Mouse (Mus musculus) kidney, embryonic 15.5 days (tissue): ENCODE data around the gene Mrps23. TPM values are rescaled to one million over a fixed set of nuclear protein-coding genes. Genes with fewer than 3 reads are reported as not detected.

ENCODE experiments used
- ATAC-seq: fragments of 200-750 bp; cut with Nextera tagmentation; replicated peaks from 2 replicates; pipeline ENCODE4 v1.8.0; 2017; ENCODE audit warnings: moderate TSS enrichment; ENCODE audit not compliant: low FRiP score
- H3K27ac ChIP-seq: fragments of 300-500 bp; sonication (generic); 2 replicates; pipeline ENCODE4 v1.5.1; 2015; ENCODE audit warnings: mild to moderate bottlenecking, inconsistent platforms
- H3K27me3 ChIP-seq: fragments of 300-500 bp; sonication (generic); 2 replicates; pipeline ENCODE4 v1.6.1; 2015; ENCODE audit warnings: inconsistent platforms
- H3K36me3 ChIP-seq: fragments of 300-500 bp; sonication (generic); 2 replicates; pipeline ENCODE4 v1.6.1; 2015; ENCODE audit warnings: inconsistent platforms
- H3K4me1 ChIP-seq: fragments of 300-500 bp; sonication (generic); 2 replicates; pipeline ENCODE4 v1.6.1; 2015; ENCODE audit warnings: inconsistent platforms
- H3K4me2 ChIP-seq: fragments of 300-500 bp; sonication (generic); 2 replicates; pipeline ENCODE4 v1.6.1; 2015; ENCODE audit warnings: moderate library complexity, mild to moderate bottlenecking, inconsistent platforms
- H3K4me3 ChIP-seq: fragments of 300-500 bp; sonication (generic); replicated peaks from 2 replicates; pipeline ENCODE4 v1.5.1; 2015; ENCODE audit warnings: mild to moderate bottlenecking, inconsistent platforms
- H3K9ac ChIP-seq: fragments of 300-500 bp; sonication (generic); 2 replicates; pipeline ENCODE4 v1.6.1; 2015; ENCODE audit warnings: mild to moderate bottlenecking, inconsistent platforms
- H3K9me3 ChIP-seq: fragments of 300-500 bp; sonication (generic); replicated peaks from 2 replicates; pipeline ENCODE4 v1.6.1; 2016; ENCODE audit warnings: inconsistent platforms
- WGBS: fragments of 180-500 bp; shearing (Covaris S2); methylation state at CpG from one replicate; pipeline ENCODE4 v1.1.7; 2015; ENCODE audit warnings: mixed read lengths; 5-methylcytosine and 5-hydroxymethylcytosine counted together
- polyA plus RNA-seq: library from polyadenylated mRNA; unstranded; fragments of >200 nt; fragmentation: Nextera tagmentation; extraction: Ambion mirVana; gene quantifications from 2 replicates; pipeline ENCODE4 v1.2.1, GENCODE M21; 2015

Mrps23 gene
- polyA plus RNA-seq, 1 experiment from 2014 or later = 57.5 TPM

- H3K4me1 ChIP-seq = peaks cover 20% of the 10 kb centered on the region
- H3K27ac ChIP-seq = no peak overlapping the region
- no peak overlapping the region for H3K4me3 ChIP-seq
- no peaks in the 10 kb centered on the region for H3K9me3 ChIP-seq
- H3K9ac ChIP-seq = no peak overlapping the region
- no peaks in the 10 kb centered on the region for H3K27me3 ChIP-seq
- H3K4me2 ChIP-seq = peak overlapping the region; percentile 15; the same call in 1 of the 2 replicates
- no peak for ATAC-seq
- peaks cover 6% of the 10 kb centered on the region for H3K36me3 ChIP-seq
- 21% methylated on average over 10 of the region's 10 CpGs for WGBS
Measured at GRCm38 (mm10) chr11:88216231-88216685, 12.1 kb downstream of the Mrps23 start.

- Histone ChIP-seq H3K9ac (no peak overlapping the region), H3K36me3 (no peaks in the 10 kb centered on the region), H3K4me1 (peaks cover 20% of the 10 kb centered on the region), H3K4me2 (no peak overlapping the region), H3K27ac (no peak overlapping the region), H3K4me3 (no peak overlapping the region), H3K27me3 (no peaks in the 10 kb centered on the region), H3K9me3 (no peaks in the 10 kb centered on the region)
- 72% methylated on average over 6 of the region's 6 CpGs for whole genome bisulfite sequencing
- ATAC-seq = no peak
Measured at GRCm38 (mm10) chr11:88218155-88218554, 14.0 kb downstream of the Mrps23 start.

- H3K4me2 ChIP-seq = no peak overlapping the region
Measured at GRCm38 (mm10) chr11:88218586-88218985, 14.4 kb downstream of the Mrps23 start.

GRCm38 (mm10) chr11:88221929-88222475, 17.8 kb downstream of the Mrps23 start:
- WGBS = 67% methylated on average over 15 of the region's 15 CpGs
- no peak overlapping the region for H3K27ac ChIP-seq
- no peak overlapping the region for H3K9ac ChIP-seq
- no peaks in the 10 kb centered on the region for H3K9me3 ChIP-seq
- H3K4me1 ChIP-seq = no peaks in the 10 kb centered on the region
- no peaks in the 10 kb centered on the region for H3K27me3 ChIP-seq
- no peaks in the 10 kb centered on the region for H3K36me3 ChIP-seq
- no peak overlapping the region for H3K4me2 ChIP-seq
- no peak for ATAC-seq
- no peak overlapping the region for H3K4me3 ChIP-seq

More at GRCm38 (mm10) chr11:88218586-88218985, 14.4 kb downstream of the Mrps23 start:
- no peak for ATAC-seq
- no peak overlapping the region for H3K9ac ChIP-seq
- H3K36me3 ChIP-seq = no peaks in the 10 kb centered on the region
- no peak overlapping the region for H3K4me3 ChIP-seq
- peaks cover 20% of the 10 kb centered on the region for H3K4me1 ChIP-seq
- H3K27me3 ChIP-seq = no peaks in the 10 kb centered on the region
- no peaks in the 10 kb centered on the region for H3K9me3 ChIP-seq
- 61% methylated on average over 7 of the region's 7 CpGs for WGBS
- H3K27ac ChIP-seq = no peak overlapping the region

GRCm38 (mm10) chr11:88227001-88227957, 23.1 kb downstream of the Mrps23 start:
- no peaks in the 10 kb centered on the region for H3K9me3 ChIP-seq
- WGBS = 90% methylated on average over 17 of the region's 17 CpGs

GRCm38 (mm10) chr11:88231213-88231790, 27.1 kb downstream of the Mrps23 start:
- H3K9me3 ChIP-seq = no peaks in the 10 kb centered on the region
- ATAC-seq = no peak
- H3K4me3 ChIP-seq = no peak overlapping the region
- H3K27ac ChIP-seq = no peak overlapping the region
- no peak overlapping the region for H3K9ac ChIP-seq
- WGBS = 79% methylated on average over 4 of the region's 4 CpGs
- no peak overlapping the region for H3K4me2 ChIP-seq
- H3K4me1 ChIP-seq = peaks cover 30% of the 10 kb centered on the region
- H3K27me3 ChIP-seq = no peaks in the 10 kb centered on the region
- no peaks in the 10 kb centered on the region for H3K36me3 ChIP-seq

More at GRCm38 (mm10) chr11:88227001-88227957, 23.1 kb downstream of the Mrps23 start:
- no peak for ATAC-seq
- Histone ChIP-seq H3K27ac (no peak overlapping the region), H3K9ac (no peak overlapping the region), H3K4me1 (no peaks in the 10 kb centered on the region), H3K4me2 (no peak overlapping the region), H3K36me3 (no peaks in the 10 kb centered on the region), H3K27me3 (no peaks in the 10 kb centered on the region), H3K4me3 (no peak overlapping the region)

- H3K27me3 ChIP-seq = no peaks in the 10 kb centered on the region
- no peak overlapping the region for H3K9ac ChIP-seq
- H3K27ac ChIP-seq = peak overlapping the region; percentile 83
- WGBS = 36% methylated on average over 17 of the region's 17 CpGs
- ATAC-seq = peak; percentile 52; the same call in 1 of the 2 replicates
- H3K4me3 ChIP-seq = no peak overlapping the region
- peaks cover 35% of the 10 kb centered on the region for H3K4me1 ChIP-seq
- H3K9me3 ChIP-seq = no peaks in the 10 kb centered on the region
- H3K36me3 ChIP-seq = no peaks in the 10 kb centered on the region
- no peak overlapping the region for H3K4me2 ChIP-seq
Measured at GRCm38 (mm10) chr11:88233528-88234427, 29.6 kb downstream of the Mrps23 start.

GRCm38 (mm10) chr11:88234789-88235188, 30.6 kb downstream of the Mrps23 start:
- H3K27ac ChIP-seq = peak overlapping the region; percentile 83
- peak; percentile 20; the same call in 1 of the 2 replicates for ATAC-seq

GRCm38 (mm10) chr11:88235221-88236203, 31.3 kb downstream of the Mrps23 start:
- peak overlapping the region; percentile 18; the same call in 1 of the 2 replicates for H3K9ac ChIP-seq

More at GRCm38 (mm10) chr11:88234789-88235188, 30.6 kb downstream of the Mrps23 start:
- Histone ChIP-seq H3K9me3 (no peaks in the 10 kb centered on the region), H3K4me1 (peaks cover 35% of the 10 kb centered on the region), H3K36me3 (no peaks in the 10 kb centered on the region), H3K27me3 (no peaks in the 10 kb centered on the region), H3K4me3 (no peak overlapping the region), H3K9ac (no peak overlapping the region), H3K4me2 (0 out of 2 replicates have a peak overlapping the region, but pooled peaks have one; percentile 53)
- WGBS = 19% methylated on average over 4 of the region's 4 CpGs

GRCm38 (mm10) chr11:88240275-88240674, 36.1 kb downstream of the Mrps23 start:
- 78% methylated on average over 10 of the region's 10 CpGs for WGBS
- H3K27ac ChIP-seq = peak overlapping the region; percentile 63
- ATAC-seq = 0 out of 2 replicates have a peak, but pooled peaks have one; percentile 7

More at GRCm38 (mm10) chr11:88235221-88236203, 31.3 kb downstream of the Mrps23 start:
- H3K27me3 ChIP-seq = no peaks in the 10 kb centered on the region
- 8% methylated on average over 23 of the region's 23 CpGs for WGBS
- peaks cover 42% of the 10 kb centered on the region for H3K4me1 ChIP-seq
- H3K4me2 ChIP-seq = peak overlapping the region; percentile 53
- H3K9me3 ChIP-seq = no peaks in the 10 kb centered on the region
- H3K4me3 ChIP-seq = peak overlapping the region; percentile 19
- ATAC-seq = peak; percentile 52
- peak overlapping the region; percentile 84 for H3K27ac ChIP-seq
- H3K36me3 ChIP-seq = no peaks in the 10 kb centered on the region

More at GRCm38 (mm10) chr11:88240275-88240674, 36.1 kb downstream of the Mrps23 start:
- no peak overlapping the region for H3K9ac ChIP-seq
- no peaks in the 10 kb centered on the region for H3K27me3 ChIP-seq
- H3K4me2 ChIP-seq = no peak overlapping the region
- no peak overlapping the region for H3K4me3 ChIP-seq
- no peaks in the 10 kb centered on the region for H3K9me3 ChIP-seq
- H3K36me3 ChIP-seq = no peaks in the 10 kb centered on the region
- peaks cover 38% of the 10 kb centered on the region for H3K4me1 ChIP-seq
